Mouse (Mus musculus) adipocyte (in vitro differentiated cells): ENCODE measurements at regions not wholly inside any gene's neighbourhood (a gene's known extent, or its start where the extent isn't known, plus 50 kb on each side); places are given as distances from the start of the nearest gene placed in this dataset.

Experiments used
- DNase-seq: peaks from one replicate; pipeline ENCODE4 v3.0.0-alpha.2; 2016; ENCODE audit warnings: low spot score

- no peak for DNase-seq
These were observed 197.9 kb upstream of the Cops8 start for GRCm38 (mm10) chr1:90404717-90405487.

GRCm38 (mm10) chr1:90406663-90407062 lies 196.1 kb upstream of the Cops8 start:
- no peak for DNase-seq

GRCm38 (mm10) chr1:90408504-90409215 lies 194.1 kb upstream of the Cops8 start:
- DNase-seq = no peak

- DNase-seq = no peak
These were observed 193.5 kb upstream of the Cops8 start for GRCm38 (mm10) chr1:90409236-90409635.

- no peak for DNase-seq
These were observed 190.2 kb upstream of the Cops8 start for GRCm38 (mm10) chr1:90412511-90413045.

- DNase-seq = no peak
These were observed 188.0 kb upstream of the Cops8 start for GRCm38 (mm10) chr1:90414751-90415150.

- no peak for DNase-seq
These were observed 178.5 kb upstream of the Cops8 start for GRCm38 (mm10) chr1:90424066-90424821.

- no peak for DNase-seq
These were observed 174.4 kb upstream of the Cops8 start for GRCm38 (mm10) chr1:90428334-90428733.

GRCm38 (mm10) chr1:90428774-90429173 lies 174.0 kb upstream of the Cops8 start:
- DNase-seq = peak; percentile 39

GRCm38 (mm10) chr1:90430480-90430879 lies 172.3 kb upstream of the Cops8 start:
- no peak for DNase-seq

GRCm38 (mm10) chr1:90431783-90432182 lies 171.0 kb upstream of the Cops8 start:
- no peak for DNase-seq

- DNase-seq = no peak
These were observed 168.9 kb upstream of the Cops8 start for GRCm38 (mm10) chr1:90433911-90434310.

- no peak for DNase-seq
These were observed 162.1 kb upstream of the Cops8 start for GRCm38 (mm10) chr1:90440638-90441037.

GRCm38 (mm10) chr1:90441134-90441868 lies 161.5 kb upstream of the Cops8 start:
- no peak for DNase-seq

GRCm38 (mm10) chr1:90442250-90443240 lies 160.2 kb upstream of the Cops8 start:
- no peak for DNase-seq

GRCm38 (mm10) chr1:90449571-90450226 lies 153.1 kb upstream of the Cops8 start:
- DNase-seq = no peak

GRCm38 (mm10) chr1:90451942-90452557 lies 150.7 kb upstream of the Cops8 start:
- DNase-seq = no peak

- no peak for DNase-seq
These were observed 148.5 kb upstream of the Cops8 start for GRCm38 (mm10) chr1:90454263-90454662.

GRCm38 (mm10) chr1:90457396-90457795 lies 145.4 kb upstream of the Cops8 start:
- no peak for DNase-seq

GRCm38 (mm10) chr1:90458176-90458575 lies 144.6 kb upstream of the Cops8 start:
- DNase-seq = no peak
